Mouse (Mus musculus) T-cell, adult 2 months (primary cell): ENCODE results near the gene Wrap53.
"Not testable (repeated sequence)": the region's sequence is repeated elsewhere in the genome, so short reads cannot be mapped to it uniquely, and the experiment has no call there.

Source experiments
- DNase-seq: peaks from one replicate; pipeline ENCODE4 v3.0.0; 2022; ENCODE audit warnings: low spot score

Wrap53 gene

GRCm38 (mm10) chr11:69530281-69530680, 49.8 kb downstream of the Wrap53 start:
- not testable (repeated sequence) for DNase-seq

GRCm38 (mm10) chr11:69528031-69528390, 52.0 kb downstream of the Wrap53 start:
- DNase-seq: no peak

- DNase-seq: no peak
Observed at GRCm38 (mm10) chr11:69527098-69528030, 52.7 kb downstream of the Wrap53 start.

GRCm38 (mm10) chr11:69526631-69527030, 53.4 kb downstream of the Wrap53 start:
- no peak for DNase-seq

- DNase-seq: no peak
Observed at GRCm38 (mm10) chr11:69525661-69526060, 54.4 kb downstream of the Wrap53 start.

GRCm38 (mm10) chr11:69523651-69524050, 56.4 kb downstream of the Wrap53 start:
- DNase-seq: no peak

- no peak for DNase-seq
Observed at GRCm38 (mm10) chr11:69521526-69522149, 58.4 kb downstream of the Wrap53 start.

- no peak for DNase-seq
Observed at GRCm38 (mm10) chr11:69519976-69520375, 60.1 kb downstream of the Wrap53 start.

- no peak for DNase-seq
Observed at GRCm38 (mm10) chr11:69516661-69517060, 63.4 kb downstream of the Wrap53 start.

- no peak for DNase-seq
Observed at GRCm38 (mm10) chr11:69516151-69516640, 63.9 kb downstream of the Wrap53 start.

- DNase-seq: peak; percentile 65
Observed at GRCm38 (mm10) chr11:69513840-69514239, 66.2 kb downstream of the Wrap53 start.
